Mouse (Mus musculus) small intestine, adult 2 months (tissue): ENCODE data around the gene Olfr1381.
"Not testable (repeated sequence)": the region's sequence is repeated elsewhere in the genome, so short reads cannot be mapped to it uniquely, and the experiment has no call there.

Experiments used
- CTCF ChIP-seq: fragments of 200-500 bp; IDR thresholded peaks from 2 replicates; pipeline ENCODE4 v1.5.1; 2012; ENCODE audit warnings: low read depth, mild to moderate bottlenecking, control low read depth, inconsistent platforms, low read length, moderate library complexity, mixed read lengths; ENCODE audit not compliant: insufficient replicate concordance, insufficient read length; ENCODE audit errors: extremely low read depth
- POLR2A ChIP-seq: fragments of 200-500 bp; IDR thresholded peaks from 2 replicates; pipeline ENCODE4 v1.6.1; 2012; ENCODE audit warnings: low read depth, mild to moderate bottlenecking, control low read depth, inconsistent platforms, low read length, moderate library complexity

DNA sequence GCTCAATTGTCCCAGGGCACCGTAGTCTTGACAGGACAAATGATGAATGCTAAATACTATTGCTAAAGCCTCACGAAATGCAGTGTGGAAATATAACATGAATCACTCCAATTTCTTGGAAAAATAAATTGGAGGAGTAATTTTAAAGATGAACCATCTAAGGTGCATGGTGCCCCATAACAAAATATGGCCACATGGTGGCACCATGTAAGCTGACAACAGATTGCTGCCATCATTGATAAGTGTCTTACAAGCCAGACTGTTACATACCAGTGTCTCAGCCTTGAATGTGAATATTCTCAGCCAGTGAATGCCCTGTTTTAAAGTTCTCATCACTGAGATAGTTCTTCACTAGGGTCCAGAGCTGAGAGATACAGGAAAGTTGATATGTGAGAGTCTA, 53.9 kb downstream of the Olfr1381 start:
- not testable (repeated sequence) for TF ChIP-seq CTCF, POLR2A
